Mouse (Mus musculus) spleen, adult 18-20 months (tissue): ENCODE measurements around the gene Olfr12.

Experiments
- DNase-seq, 2 experiments: peaks; one replicate each; pipeline ENCODE4 v3.0.0; 2022; ENCODE audit warnings: mixed read lengths in 2 of 2

The Olfr12 gene

GRCm38 (mm10) chr1:92617488-92617887 lies at the start of gene Olfr12:
TSS of gene Olfr12 (plus strand) at chr1:92617788.
- DNase-seq, result no peak

GRCm38 (mm10) chr1:92571022-92571421 lies 46.6 kb upstream of the Olfr12 start, which contains the start of gene Olfr1413:
TSS of gene Olfr1413 (plus strand) at chr1:92571322.
- DNase-seq, result no peak

- DNase-seq, result no peak
Measured at GRCm38 (mm10) chr1:92585479-92585878, 32.1 kb upstream of the Olfr12 start, which contains the start of gene Olfr1412. TSS of gene Olfr1412 (plus strand) at chr1:92585779.

DNA sequence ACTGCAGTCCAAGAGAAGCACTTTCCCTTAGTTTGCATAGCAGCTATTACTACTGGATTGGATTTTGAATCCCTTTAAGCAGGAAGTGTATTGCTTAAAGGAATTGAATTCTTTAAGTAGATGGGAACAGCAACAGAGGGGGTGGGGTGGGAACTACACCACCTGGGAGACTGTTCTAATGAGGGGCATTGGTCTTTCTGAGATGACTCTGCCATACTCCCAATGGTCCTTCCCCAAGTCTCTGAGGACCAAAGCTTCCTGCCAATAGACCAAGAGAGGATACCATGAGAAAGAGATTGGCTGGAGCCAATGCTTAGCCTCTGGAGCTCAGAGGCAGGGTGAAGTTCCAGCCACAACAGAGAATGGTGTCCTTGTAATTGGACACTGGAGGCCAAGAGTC lies 23.5 kb upstream of the Olfr12 start, which contains the start of gene Olfr1411:
TSS of gene Olfr1411 (plus strand) at position 301 of the 400 bp plus-strand sequence.
- no peak for DNase-seq

DNA sequence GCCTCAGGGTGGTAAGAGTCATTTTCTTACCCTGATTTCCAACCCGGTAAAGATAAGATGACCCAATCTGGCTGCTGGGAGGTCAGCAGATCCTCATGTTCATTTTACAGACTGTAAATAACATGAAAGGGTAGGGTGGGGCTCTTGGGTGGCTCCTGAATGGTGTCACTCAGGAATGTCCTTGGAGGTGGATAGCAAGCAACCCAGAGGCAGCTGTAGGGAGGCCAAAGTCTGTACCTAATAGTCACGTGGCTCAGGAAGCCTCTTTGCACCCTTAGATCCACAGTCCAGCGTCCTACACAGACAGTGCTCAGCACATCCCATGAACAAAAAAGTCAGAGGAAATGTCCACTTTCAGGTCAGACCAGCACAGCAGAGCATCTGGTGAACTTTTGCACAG lies 21.6 kb upstream of the Olfr12 start:
- no peak for DNase-seq

DNA sequence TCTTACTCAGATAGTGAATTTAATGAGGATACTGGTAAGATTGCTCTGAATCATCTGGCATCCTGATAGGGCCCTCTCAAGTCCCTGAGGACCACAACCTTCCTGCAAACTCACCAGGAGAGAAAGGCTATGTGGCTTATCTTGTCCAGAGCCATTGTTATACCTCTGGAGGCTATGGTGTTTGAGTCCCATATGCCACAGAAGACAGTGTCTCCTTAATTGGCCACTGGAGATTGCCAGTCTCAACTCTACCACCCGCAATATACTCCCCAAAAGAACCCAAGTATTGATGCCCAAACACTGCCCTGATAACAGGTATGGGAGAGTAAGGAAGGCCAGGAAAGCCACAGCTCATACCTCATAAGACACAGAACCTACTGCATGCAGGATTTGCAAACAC lies 12.1 kb upstream of the Olfr12 start, which contains the start of gene Olfr1410:
TSS of gene Olfr1410 (plus strand) at position 301 of the 400 bp plus-strand sequence.
- DNase-seq, result no peak

GRCm38 (mm10) chr1:92607711-92608110 lies 9.9 kb upstream of the Olfr12 start:
- DNase-seq, result no peak

DNA sequence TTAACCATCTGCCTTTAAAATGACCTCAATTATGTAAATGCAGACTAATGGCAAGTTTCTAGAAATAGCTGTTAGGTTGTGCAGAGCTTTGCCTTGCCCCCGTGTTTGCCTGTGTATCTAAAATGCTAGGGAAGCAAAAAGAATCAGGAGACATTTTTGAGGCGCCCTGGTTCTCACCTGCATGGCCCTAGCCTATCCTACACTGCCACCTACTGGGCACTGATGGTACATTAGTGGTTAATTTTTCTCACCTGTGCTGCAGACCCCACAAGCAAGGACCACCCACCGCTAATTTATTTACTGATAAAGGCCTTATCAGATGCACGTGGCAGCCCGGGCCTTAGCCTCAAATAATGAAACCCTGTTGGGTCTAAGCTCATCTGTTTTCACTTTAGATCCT lies 6.6 kb upstream of the Olfr12 start:
- peak in 1 of 2 experiments; percentile 55 for DNase-seq

- DNase-seq, result no peak
Measured at GRCm38 (mm10) chr1:92613175-92613574, 4.4 kb upstream of the Olfr12 start.

DNA sequence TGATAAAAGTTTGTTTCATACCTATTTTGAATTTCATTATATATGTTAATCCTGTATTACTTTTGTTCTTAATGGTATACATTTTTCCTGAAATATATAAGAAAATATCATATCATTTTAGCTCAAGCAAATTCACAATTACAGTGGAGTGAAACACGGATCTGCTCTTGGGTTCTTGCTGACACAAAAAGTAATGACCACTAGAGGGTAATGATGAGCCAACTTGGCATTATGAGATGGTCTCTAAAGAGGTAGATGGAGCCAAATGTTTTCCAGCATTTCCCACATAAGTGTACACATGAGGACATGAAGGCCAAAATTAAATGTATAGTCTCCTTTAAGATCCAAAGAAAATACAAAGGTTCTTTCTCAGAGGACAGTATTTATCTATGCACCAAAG lies 3.1 kb upstream of the Olfr12 start:
- no peak for DNase-seq

GRCm38 (mm10) chr1:92616046-92616445 lies 1.5 kb upstream of the Olfr12 start:
- no peak for DNase-seq

GRCm38 (mm10) chr1:92618360-92618759 lies 772 bp downstream of the Olfr12 start:
- no peak for DNase-seq

GRCm38 (mm10) chr1:92628227-92628626 lies 10.6 kb downstream of the Olfr12 start:
- DNase-seq, result no peak

DNA sequence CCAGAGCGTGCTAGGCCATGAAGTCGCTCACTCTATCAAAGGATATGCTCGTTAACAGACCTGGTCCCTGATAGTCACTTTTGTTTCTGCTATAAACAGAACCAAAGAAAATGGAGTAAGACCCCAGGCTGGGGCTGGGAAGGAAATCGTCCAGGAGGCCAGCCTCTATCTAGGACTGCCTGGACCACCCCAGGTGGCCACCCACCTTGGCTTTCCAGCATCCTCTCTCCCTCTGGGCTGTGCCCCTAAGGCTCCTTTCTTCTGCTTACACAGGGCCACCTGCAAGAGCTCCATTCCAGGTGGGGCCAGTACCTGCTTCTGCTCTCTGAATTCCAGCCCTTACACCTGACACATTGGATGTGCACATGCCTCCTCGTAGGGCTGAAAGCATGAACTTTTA lies 14.6 kb downstream of the Olfr12 start:
- no peak for DNase-seq

- no peak for DNase-seq
Measured at GRCm38 (mm10) chr1:92632948-92633347, 15.4 kb downstream of the Olfr12 start.

GRCm38 (mm10) chr1:92633726-92634125 lies 16.1 kb downstream of the Olfr12 start:
- no peak for DNase-seq

GRCm38 (mm10) chr1:92634569-92634968 lies 17.0 kb downstream of the Olfr12 start:
- DNase-seq, result no peak

DNA sequence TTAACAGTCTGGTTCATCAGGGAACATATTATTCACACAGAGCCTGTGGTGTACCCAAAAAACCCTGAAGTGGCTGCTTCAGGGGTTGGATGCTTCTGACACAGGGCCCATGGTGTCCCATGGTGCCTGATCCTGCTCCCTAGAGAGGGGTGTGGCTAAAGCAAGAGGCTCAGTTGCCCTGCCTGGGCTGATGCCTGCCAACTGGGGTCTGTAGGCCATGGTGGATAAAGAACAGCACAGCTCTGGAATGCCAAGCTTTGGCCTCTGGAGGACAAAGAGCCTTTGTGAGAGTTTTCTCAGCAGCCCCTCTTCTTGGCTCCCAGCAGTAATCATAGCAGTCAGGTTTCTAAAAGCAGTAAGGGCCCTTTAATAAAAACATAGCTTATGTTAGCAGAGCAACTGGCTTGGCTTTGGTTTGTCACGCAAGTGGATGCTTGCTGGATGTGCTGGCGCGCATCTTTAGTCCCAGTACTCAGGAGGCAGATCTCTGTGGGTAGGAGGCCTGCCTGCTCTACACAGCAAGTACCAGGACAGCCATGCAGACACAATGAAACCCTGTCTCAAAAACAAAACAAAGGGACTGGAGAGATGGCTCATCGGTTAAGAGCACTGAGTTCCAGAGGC lies 17.5 kb downstream of the Olfr12 start:
- DNase-seq, result no peak

GRCm38 (mm10) chr1:92636015-92636414 lies 18.4 kb downstream of the Olfr12 start:
- no peak for DNase-seq

GRCm38 (mm10) chr1:92636676-92637075 lies 19.1 kb downstream of the Olfr12 start:
- no peak for DNase-seq

- DNase-seq, result no peak
Measured at GRCm38 (mm10) chr1:92637501-92638172, 20.0 kb downstream of the Olfr12 start.

- DNase-seq, result no peak
Measured at GRCm38 (mm10) chr1:92638181-92638580, 20.6 kb downstream of the Olfr12 start.

DNA sequence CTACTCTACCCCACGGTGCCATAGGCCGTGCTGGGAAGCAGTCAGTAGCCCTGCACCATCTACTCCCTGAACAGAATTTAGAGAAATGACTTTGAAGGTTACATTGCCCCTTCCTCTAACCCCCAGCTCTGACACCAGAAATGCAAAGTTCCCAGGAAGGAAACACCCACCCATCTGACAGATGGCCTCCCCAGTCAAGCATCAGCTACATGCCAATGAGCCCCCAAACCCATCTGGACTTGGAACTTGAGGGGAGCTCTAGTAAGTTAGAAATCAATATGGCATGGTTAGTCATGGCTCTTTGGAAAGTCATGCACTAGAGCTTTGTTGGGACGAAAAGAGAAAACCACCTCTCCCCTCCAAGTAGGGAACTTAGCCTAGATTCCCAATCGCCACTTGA lies 21.1 kb downstream of the Olfr12 start:
- DNase-seq, result no peak

- DNase-seq, result no peak
Measured at GRCm38 (mm10) chr1:92640393-92640792, 22.8 kb downstream of the Olfr12 start.
